Mouse (Mus musculus) adrenal gland, adult 10 weeks (tissue): ENCODE results near the gene Mapkap1. TPM values are rescaled to one million over a fixed set of nuclear protein-coding genes. Genes with fewer than 3 reads are reported as not detected.

ENCODE experiments used
- polyA plus RNA-seq: library from polyadenylated mRNA; stranded (reverse); fragments of 350-450 nt; fragmentation: Illumina TruSeq; extraction: RNeasy Lipid Tissue Mini Kit (QIAGEN cat#74804); gene quantifications from one replicate; pipeline ENCODE4 v1.2.3, GENCODE M21; 2014; ENCODE audit warnings: low read depth, low replicate concordance

Mapkap1 gene
- 141 TPM for polyA plus RNA-seq

DNA sequence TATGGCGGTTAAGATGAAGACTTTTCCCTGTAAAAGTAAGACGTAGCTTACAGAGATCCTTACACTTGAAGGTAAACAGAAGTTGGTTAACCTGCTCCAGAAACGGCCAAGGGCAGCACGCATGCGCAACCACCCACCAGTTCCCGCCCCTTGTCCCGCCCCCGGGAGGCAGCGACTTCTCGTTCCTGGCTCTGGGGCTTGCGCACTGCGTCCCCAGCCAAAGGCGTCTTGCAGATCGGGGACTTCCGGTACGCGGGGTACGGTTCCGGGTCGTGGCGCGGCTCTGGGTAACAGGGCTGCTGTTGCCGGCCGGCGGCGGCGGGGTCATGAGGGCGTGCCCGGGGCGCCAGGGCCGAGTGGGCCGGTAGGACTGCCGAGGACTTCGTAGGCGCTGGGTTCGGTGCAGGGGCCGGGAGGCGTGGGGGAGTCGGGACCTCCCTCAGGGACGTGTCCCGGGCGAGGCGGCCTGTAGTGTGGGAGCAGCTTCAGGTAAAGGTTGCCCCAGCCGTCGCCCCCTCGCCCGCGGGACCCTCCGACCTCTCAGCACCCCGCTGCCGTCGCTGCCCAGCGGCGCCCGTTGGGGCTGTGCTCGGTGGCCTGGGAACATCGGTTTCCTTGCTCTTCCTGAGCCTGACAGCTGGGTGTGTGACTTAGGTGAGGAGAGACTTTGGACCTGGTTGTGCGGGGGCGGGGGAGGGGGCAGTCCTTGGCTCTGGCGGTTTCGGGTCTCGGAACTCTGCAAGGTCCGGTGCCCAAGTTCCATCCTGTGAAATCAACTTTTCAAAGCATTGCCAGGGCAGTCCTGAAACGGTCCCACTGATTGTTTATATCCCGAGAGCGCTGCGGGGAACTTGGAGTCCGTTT is at the start of gene Mapkap1:
Gene Mapkap1 (plus strand): TSS at position 171 of the 864 bp plus-strand sequence.

DNA sequence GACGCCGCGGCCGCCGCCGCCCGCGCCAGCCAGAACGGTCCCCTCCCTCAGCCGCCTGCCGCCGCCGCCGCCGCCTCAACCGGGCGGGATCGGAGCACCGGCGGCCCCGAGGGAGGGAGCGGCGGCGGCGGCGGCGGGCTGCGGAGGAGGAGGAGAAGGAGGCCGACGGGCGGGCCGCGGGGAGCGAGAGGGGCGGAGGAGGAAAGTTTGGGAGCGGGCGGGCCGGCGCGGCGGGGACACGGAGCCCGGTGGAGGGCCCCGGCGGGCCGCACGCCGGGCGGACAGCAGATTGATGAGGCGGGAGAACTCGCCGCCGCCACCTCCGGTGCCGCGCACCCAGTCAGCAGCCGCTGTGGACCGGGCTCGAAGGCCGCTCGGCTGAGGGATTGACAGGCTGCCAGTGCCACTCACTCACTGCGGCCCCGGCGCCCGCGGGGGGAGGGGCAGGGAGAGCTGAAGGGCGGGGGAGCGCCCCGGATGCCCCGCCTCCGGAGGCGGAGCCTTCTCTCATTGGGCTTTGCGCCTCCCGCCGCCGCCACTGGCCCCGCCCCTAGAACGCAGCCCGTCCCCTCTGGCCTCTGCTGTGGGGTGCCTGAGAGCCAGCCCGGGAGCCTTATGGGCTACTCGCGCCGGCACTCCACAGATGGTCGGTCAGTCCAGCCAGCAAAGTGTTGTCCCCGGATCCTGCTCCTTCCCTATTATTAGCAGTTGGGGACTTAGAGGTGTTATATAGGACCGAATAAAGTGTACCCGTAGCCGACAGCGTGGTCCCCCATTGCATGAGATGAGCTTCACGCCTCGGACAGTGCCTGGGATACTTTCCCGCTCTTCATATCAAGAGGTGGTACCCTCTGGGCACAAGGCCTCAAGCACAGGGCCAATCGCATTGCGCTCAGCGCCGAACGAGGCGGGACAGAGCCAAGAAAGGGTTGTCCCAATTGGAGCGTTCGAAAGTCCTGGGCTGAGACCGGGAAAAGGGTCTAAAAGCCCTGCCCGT is 34.0 kb upstream of the Mapkap1 start, which contains the start of gene Pbx3:
Gene Pbx3 (minus strand): TSS at position 838 of the 997 bp plus-strand sequence.

Other genes with a start within 250 kb of the Mapkap1 start
- 241 TPM for gene Pbx3, start 33.6 kb upstream of the Mapkap1 start, polyA plus RNA-seq